Mouse (Mus musculus): ENCODE data around the gene Ap1s3. TPM values are rescaled to one million over a fixed set of nuclear protein-coding genes. Genes with fewer than 3 reads are reported as not detected.

Ap1s3 gene
- polyA plus RNA-seq, 1 experiment from 2014 or later: 0.29 TPM

Other genes starting within 250 kb of the Ap1s3 start
- gene Scg2, start 231.9 kb downstream of the Ap1s3 start, polyA plus RNA-seq (2014; fragmentation: Nextera tagmentation; extraction: Ambion mirVana): 9.3 and 13.4 TPM in 2 replicates
- gene Mrpl44, start 104.0 kb upstream of the Ap1s3 start, polyA plus RNA-seq (2014; fragmentation: Nextera tagmentation; extraction: Ambion mirVana): 53.0 and 53.1 TPM in 2 replicates
- gene Wdfy1, start 104.2 kb upstream of the Ap1s3 start, polyA plus RNA-seq (2014; fragmentation: Nextera tagmentation; extraction: Ambion mirVana): 52.1 and 52.6 TPM in 2 replicates
- 91.7 and 103 TPM in 2 replicates for gene Serpine2, start 189.2 kb upstream of the Ap1s3 start, polyA plus RNA-seq (2014; fragmentation: Nextera tagmentation; extraction: Ambion mirVana)